Mouse (Mus musculus) fat pad, adult 2 months (tissue): ENCODE measurements at regions not wholly inside any gene's neighbourhood (a gene's known extent, or its start where the extent isn't known, plus 50 kb on each side); places are given as distances from the start of the nearest gene placed in this dataset.

ENCODE experiments used
- DNase-seq: peaks from one replicate; pipeline ENCODE4 v3.0.0-alpha.2; 2011; ENCODE audit warnings: low read depth, low spot score; ENCODE audit errors: extremely low read depth

DNA sequence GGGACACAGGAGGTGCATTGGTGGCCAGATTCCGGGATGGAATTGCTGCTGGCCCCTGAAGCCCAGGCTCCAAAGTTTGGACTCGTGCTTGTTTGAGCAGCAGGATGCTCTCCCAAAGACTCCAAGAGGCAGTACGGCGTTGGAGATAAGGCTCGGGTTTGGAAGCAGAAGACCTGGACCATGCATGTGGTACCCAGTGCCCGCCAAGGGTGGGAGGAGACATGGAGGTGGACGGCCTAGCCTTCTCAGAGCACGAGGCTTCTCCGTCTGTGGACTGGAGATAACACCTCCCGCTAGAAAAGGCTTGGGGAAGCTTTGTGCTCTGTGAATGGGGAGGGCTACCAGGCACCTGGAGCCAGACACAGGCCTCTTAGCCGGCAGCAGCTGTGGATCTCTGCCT is 271.7 kb downstream of the Rps6kc1 start:
- no peak for DNase-seq

GRCm38 (mm10) chr1:190634935-190635334 is 276.6 kb downstream of the Rps6kc1 start:
- no peak for DNase-seq

DNA sequence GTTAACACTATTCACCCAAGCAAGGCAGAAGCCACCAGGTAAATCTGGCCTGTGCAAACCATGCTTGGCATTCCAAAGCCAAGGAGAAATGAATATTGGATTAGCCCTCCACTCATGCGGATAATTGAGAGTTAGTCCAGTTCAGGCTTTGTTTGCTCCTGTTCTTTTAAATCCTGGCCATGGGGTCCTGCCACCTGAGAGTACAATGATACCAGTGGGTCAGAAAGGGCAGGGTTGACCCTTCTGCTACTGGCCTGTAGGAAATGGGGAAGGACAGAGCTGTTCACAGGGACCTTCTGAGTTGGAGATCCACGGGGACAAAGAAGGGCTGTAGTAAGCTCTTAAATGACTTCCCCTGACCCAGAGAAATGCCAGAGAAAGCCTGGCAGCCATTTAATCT is 279.9 kb downstream of the Rps6kc1 start:
- DNase-seq = no peak

- DNase-seq = no peak
Measured at GRCm38 (mm10) chr1:190630193-190630592, 281.4 kb downstream of the Rps6kc1 start.

- no peak for DNase-seq
Measured at GRCm38 (mm10) chr1:190623916-190624315, 287.7 kb downstream of the Rps6kc1 start.

- DNase-seq = no peak
Measured at GRCm38 (mm10) chr1:190600425-190600824, 311.1 kb downstream of the Rps6kc1 start.

DNA sequence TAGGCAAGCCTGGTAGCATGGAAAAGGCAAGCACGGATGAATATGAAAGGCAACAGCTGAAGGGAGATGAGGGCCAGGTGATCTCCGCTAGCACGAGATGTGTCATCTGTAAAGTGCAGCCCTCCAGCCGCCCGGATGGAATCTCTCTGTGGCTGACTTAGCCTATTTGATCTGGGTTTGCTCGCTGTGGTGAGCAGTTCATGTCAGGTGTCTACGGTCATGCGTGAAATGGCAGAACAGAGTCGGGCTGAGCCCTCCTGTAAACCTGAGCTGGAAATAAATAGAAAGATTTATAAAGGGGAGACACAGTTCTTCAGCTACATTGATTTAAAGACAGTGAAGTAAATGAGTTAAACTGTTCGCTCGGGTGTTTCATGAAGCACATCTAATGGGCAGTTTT is 311.9 kb downstream of the Rps6kc1 start:
- DNase-seq = no peak

- no peak for DNase-seq
Measured at GRCm38 (mm10) chr1:190596209-190596608, 315.4 kb downstream of the Rps6kc1 start.

DNA sequence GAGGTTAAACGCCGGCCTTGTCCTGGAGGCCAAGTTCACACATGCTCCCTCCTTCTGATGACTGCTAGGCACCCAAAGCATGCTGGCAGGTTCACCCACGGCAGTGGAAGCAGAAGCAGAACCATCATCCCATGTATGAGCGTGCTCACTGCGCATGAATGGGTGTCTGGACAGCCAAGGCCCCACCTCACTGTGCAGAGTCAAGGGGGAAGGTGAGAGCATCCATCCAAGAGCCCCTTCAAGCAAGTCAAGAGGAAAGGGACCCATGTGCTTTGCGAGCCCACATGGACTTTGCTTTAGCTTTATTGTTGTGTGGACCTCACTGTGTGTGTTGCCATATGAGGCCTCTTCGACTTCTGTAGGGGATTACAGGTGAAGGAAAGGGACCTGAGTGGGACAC is 319.9 kb downstream of the Rps6kc1 start:
- no peak for DNase-seq

- no peak for DNase-seq
Measured at GRCm38 (mm10) chr1:190589586-190589985, 322.0 kb downstream of the Rps6kc1 start.

DNA sequence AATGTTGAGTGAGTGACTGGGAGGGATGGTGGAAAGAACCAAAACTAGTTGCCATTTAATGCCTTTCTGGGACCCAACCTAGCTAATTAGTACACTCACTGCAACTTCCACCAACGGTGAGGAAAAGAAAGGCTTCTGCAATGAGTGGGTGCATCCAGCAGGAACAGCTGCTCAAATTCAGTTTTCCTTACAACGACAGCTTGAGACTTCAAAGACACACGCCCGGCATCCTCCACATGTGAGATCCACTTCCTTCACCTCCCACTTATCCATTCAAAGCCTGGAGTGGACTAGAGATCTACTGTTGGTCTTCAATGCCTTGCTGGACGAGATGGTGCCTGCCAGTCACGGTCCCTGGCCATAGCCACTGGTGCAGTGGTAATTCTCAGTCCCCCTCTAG is 328.3 kb downstream of the Rps6kc1 start:
- DNase-seq = no peak

- peak; percentile 45 for DNase-seq
Measured at GRCm38 (mm10) chr1:190580653-190581052, 330.9 kb downstream of the Rps6kc1 start.

GRCm38 (mm10) chr1:190570981-190571380 is 340.6 kb downstream of the Rps6kc1 start:
- DNase-seq = no peak

GRCm38 (mm10) chr1:190570563-190570962 is 341.0 kb downstream of the Rps6kc1 start:
- no peak for DNase-seq

- DNase-seq = no peak
Measured at GRCm38 (mm10) chr1:190566744-190567143, 344.8 kb downstream of the Rps6kc1 start.

GRCm38 (mm10) chr1:190562865-190563457 is 348.6 kb downstream of the Rps6kc1 start:
- no peak for DNase-seq

DNA sequence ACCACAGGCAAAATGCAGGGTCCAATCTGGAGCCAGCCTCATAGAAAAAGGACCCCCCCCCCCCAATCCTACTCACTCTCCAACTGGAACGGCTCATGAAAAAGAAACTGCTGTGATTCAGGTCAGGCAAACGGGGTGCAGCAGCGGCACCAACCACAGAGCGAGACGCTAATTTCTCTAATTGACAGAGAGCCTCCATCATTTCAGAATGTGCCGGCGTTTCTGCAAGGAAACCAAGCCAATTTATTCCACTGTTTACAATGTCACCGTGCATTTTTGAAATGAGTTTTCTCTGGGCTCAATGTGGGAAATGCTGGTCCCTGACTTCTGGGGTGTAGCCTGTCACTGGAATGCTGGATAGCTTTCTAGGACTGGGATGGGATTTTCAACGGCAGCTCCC is 351.5 kb downstream of the Rps6kc1 start:
- no peak for DNase-seq

- no peak for DNase-seq
Measured at GRCm38 (mm10) chr1:190541892-190542291, 369.7 kb downstream of the Rps6kc1 start.

DNA sequence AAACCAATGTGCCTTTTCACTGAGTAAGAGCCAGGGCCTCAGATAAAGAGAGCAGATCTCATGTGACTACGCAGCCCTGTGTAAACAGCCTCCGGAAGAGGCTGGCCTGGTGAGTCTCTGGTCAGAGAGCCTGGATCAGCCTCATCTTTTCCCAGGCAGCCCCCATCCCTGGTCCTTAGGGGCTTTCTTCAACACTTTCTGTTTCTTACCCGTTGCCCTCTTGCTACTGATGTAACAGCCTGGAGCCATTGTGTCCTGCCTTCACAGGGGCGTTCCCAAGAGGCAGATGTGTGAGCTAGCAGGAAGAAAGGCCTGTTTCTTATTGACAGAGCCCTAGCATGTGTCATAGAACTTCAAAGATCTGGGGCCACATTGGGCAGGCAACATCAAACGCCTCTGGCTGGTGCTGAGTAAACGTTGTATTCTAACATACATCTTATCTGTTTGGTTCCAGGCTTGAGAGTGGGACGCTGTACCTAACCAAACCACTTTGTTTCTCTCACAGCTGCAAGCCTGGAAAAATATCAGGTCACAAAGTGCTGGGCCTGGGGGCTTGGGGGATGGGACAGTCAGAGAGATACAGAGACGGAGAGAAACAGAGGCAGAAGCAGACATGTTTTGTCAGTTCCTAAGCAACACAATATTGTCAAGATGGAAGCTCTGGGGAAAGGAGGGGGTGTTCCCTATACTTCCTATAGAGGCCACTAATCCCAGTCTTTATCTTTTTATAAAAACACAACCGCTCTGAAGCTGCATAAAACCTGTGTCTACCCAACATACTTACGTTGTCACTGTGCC is 362.6 kb upstream of the Prox1 start:
- no peak for DNase-seq

- no peak for DNase-seq
Measured at GRCm38 (mm10) chr1:190531224-190531623, 360.7 kb upstream of the Prox1 start.

DNA sequence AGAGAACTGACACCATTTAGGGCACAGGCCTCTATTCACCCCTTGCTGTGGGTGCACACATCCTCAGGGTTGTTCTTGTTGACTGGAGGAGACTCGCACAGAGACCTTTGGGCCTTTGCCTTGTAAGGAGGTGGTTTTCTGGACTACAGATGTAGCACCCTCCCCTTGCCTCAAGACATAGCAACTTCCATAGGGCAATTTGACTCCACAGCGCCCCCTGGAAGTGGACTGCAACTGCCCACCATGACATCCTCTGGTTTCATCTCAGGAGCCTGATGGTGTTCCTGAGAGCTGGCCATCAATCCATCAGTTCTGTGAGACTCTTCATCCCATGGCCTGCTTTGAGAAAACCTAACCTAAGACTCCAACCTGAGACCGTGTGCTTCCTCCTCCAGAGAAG is 359.6 kb upstream of the Prox1 start:
- no peak for DNase-seq

GRCm38 (mm10) chr1:190527545-190528137 is 357.1 kb upstream of the Prox1 start:
- DNase-seq = no peak
